Mouse (Mus musculus): ENCODE measurements around the gene Nudt7. TPM values are rescaled to one million over a fixed set of nuclear protein-coding genes. Genes with fewer than 3 reads are reported as not detected.

The Nudt7 gene
- total and polyA plus RNA-seq, 3 experiments, result 9.2 to 16.0 (median 9.9) TPM

DNA sequence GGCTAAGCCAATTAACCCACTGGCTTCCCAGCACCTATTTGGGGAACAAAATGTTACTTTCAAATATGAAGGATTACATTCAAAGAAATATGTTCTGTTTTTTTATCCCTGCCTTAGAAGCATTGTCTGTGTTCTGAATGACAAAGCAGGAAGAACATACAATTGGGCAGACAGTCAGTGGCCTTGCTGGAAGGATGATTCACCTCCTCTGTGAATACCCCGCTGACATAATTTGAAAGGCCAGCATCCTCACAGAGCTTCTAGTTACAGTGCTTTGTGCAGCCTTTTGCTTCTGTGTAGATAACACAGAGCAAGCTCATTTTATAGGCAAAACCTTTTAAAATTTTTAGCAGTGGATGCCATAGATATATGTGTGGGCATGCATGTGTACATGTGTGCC is 11.6 kb upstream of the Nudt7 start:
- peaks cover 3% of the 10 kb centered on the region for H3K9me3 ChIP-seq (replicated peaks; ENCODE audit: low read length)
- TF ChIP-seq TCF12 (IDR thresholded peaks at IDR 0.05; ENCODE audit: low read depth, low read length), result no peak
- TF ChIP-seq GABPA (IDR thresholded peaks at IDR 0.05; ENCODE audit: insufficient replicate concordance, low read depth, low read length), result no peak
- TF ChIP-seq ZC3H11A (IDR thresholded peaks at IDR 0.05; ENCODE audit: low read depth, low read length), result no peak
- TF ChIP-seq MXI1 (IDR thresholded peaks at IDR 0.05; ENCODE audit: low read depth, low read length), result no peak
- TF ChIP-seq POLR2A (IDR thresholded peaks at IDR 0.05; ENCODE audit: low read depth, low read length), result no peak
- TF ChIP-seq JUND (conservative IDR thresholded peaks at IDR 0.05; ENCODE audit: low read depth, low read length), result no peak
- no peak for TF ChIP-seq HCFC1 (IDR thresholded peaks at IDR 0.05; ENCODE audit: low read depth, low read length)
- TF ChIP-seq RAD21 (IDR thresholded peaks at IDR 0.05; ENCODE audit: low read depth, low read length), result no peak
- no peak for TF ChIP-seq MYC (IDR thresholded peaks at IDR 0.05; ENCODE audit: low read depth, low read length)
- no peak for TF ChIP-seq SMC3 (IDR thresholded peaks at IDR 0.05; ENCODE audit: low read depth, low read length)
- TF ChIP-seq UBTF (IDR thresholded peaks at IDR 0.05; ENCODE audit: low read depth, low read length), result no peak
- TF ChIP-seq E2F4 (IDR thresholded peaks at IDR 0.05; ENCODE audit: insufficient replicate concordance, low read depth, low read length), result no peak
- TF ChIP-seq EP300 (IDR thresholded peaks at IDR 0.05; ENCODE audit: low read length), result no peak
- TF ChIP-seq JUN (IDR thresholded peaks at IDR 0.05; ENCODE audit: insufficient read depth, low read depth, low read length), result no peak
- TF ChIP-seq ELF1 (IDR thresholded peaks at IDR 0.05; ENCODE audit: low read depth, low read length), result no peak
- no peak for TF ChIP-seq ZMIZ1 (IDR thresholded peaks at IDR 0.05; ENCODE audit: low read depth, low read length)
- TF ChIP-seq CHD2 (IDR thresholded peaks at IDR 0.05; ENCODE audit: low read length), result no peak
- no peak overlapping the region for H3K9ac ChIP-seq (ENCODE audit: insufficient read depth, low read depth)
- H3K27ac ChIP-seq (ENCODE audit: insufficient read depth, low read depth), result no peak overlapping the region
- H3K4me2 ChIP-seq (ENCODE audit: insufficient read depth, low read depth, poor library complexity, severe bottlenecking), result no peak overlapping the region
- peaks cover 17% of the 10 kb centered on the region for H3K27me3 ChIP-seq (replicated peaks)
- DNase-seq (ENCODE audit: extremely low read depth), result no peak
- dilution Hi-C loops (cut with MboI; ENCODE audit: extremely low pct_ligation_motif_present, extremely low pct_unique_long_range_greater_than_20kb, low sequenced_read_pairs) (no loop called here), in situ Hi-C loops (cut with MboI; ENCODE audit: low pct_ligation_motif_present, low pct_unique_long_range_greater_than_20kb, low sequenced_read_pairs) (no loop called here)
- H3K4me3 ChIP-seq (replicated peaks in 1 of 3; ENCODE audit: low read depth in 2 of 3, low read length in 2 of 3, poor library complexity in 1 of 3), result no peak overlapping the region
- H3K4me1 ChIP-seq (ENCODE audit: control insufficient read depth in 1 of 2, insufficient read depth in 2 of 2), result no peaks in the 10 kb centered on the region
- H3K36me3 ChIP-seq (replicated peaks in 1 of 2; ENCODE audit: control insufficient read depth in 1 of 2, insufficient read depth in 1 of 2, low read length in 1 of 2), result no peaks in the 10 kb centered on the region
- H3K79me2 ChIP-seq (replicated peaks; ENCODE audit: control insufficient read depth, extremely low read depth, insufficient read depth, poor library complexity, severe bottlenecking), result no peaks in the 10 kb centered on the region

DNA sequence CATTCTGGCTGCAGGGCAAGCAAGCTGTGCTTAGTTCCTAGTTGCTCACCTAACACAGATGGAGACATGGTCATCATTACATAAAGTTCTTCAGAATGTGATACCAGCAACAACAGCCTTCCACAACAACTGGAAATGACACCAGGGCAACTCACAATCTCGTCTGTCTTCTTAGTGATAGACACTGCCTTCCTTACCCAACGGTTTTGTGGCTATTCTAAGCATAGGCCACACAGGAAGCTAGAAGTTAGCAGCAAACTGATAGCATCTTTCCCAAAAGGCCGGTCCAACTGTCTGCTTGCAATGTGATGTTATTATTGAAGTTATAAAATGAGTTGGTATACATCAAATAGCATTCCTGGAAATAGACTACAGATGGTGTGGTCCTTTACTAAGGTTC is 9.7 kb upstream of the Nudt7 start:
- no peak for TF ChIP-seq POLR2A (IDR thresholded peaks at IDR 0.05; ENCODE audit: low read depth, low read length)
- H3K9ac ChIP-seq (ENCODE audit: insufficient read depth, low read depth), result no peak overlapping the region
- no peaks in the 10 kb centered on the region for H3K79me2 ChIP-seq (replicated peaks; ENCODE audit: control insufficient read depth, extremely low read depth, insufficient read depth, poor library complexity, severe bottlenecking)
- no peak overlapping the region for H3K4me3 ChIP-seq (replicated peaks in 1 of 3; ENCODE audit: low read depth in 2 of 3, low read length in 2 of 3, poor library complexity in 1 of 3)
- H3K27me3 ChIP-seq (replicated peaks), result peaks cover 18% of the 10 kb centered on the region
- H3K9me3 ChIP-seq (replicated peaks; ENCODE audit: low read length), result peaks cover 3% of the 10 kb centered on the region
- H3K27ac ChIP-seq (ENCODE audit: insufficient read depth, low read depth), result no peak overlapping the region
- no peaks in the 10 kb centered on the region for H3K4me1 ChIP-seq (ENCODE audit: control insufficient read depth in 1 of 2, insufficient read depth in 2 of 2)
- in situ Hi-C loops (cut with MboI; ENCODE audit: low pct_ligation_motif_present, low pct_unique_long_range_greater_than_20kb, low sequenced_read_pairs) (no loop called here), dilution Hi-C loops (cut with MboI; ENCODE audit: extremely low pct_ligation_motif_present, extremely low pct_unique_long_range_greater_than_20kb, low sequenced_read_pairs) (no loop called here)
- H3K36me3 ChIP-seq (replicated peaks in 1 of 2; ENCODE audit: control insufficient read depth in 1 of 2, insufficient read depth in 1 of 2, low read length in 1 of 2), result no peaks in the 10 kb centered on the region
- H3K4me2 ChIP-seq (ENCODE audit: insufficient read depth, low read depth, poor library complexity, severe bottlenecking), result no peak overlapping the region
- DNase-seq (ENCODE audit: extremely low read depth), result no peak

All from CH12.LX (cell line).